7 mouse cellular contexts compared by ENCODE assay signal in the genomic region with DNA sequence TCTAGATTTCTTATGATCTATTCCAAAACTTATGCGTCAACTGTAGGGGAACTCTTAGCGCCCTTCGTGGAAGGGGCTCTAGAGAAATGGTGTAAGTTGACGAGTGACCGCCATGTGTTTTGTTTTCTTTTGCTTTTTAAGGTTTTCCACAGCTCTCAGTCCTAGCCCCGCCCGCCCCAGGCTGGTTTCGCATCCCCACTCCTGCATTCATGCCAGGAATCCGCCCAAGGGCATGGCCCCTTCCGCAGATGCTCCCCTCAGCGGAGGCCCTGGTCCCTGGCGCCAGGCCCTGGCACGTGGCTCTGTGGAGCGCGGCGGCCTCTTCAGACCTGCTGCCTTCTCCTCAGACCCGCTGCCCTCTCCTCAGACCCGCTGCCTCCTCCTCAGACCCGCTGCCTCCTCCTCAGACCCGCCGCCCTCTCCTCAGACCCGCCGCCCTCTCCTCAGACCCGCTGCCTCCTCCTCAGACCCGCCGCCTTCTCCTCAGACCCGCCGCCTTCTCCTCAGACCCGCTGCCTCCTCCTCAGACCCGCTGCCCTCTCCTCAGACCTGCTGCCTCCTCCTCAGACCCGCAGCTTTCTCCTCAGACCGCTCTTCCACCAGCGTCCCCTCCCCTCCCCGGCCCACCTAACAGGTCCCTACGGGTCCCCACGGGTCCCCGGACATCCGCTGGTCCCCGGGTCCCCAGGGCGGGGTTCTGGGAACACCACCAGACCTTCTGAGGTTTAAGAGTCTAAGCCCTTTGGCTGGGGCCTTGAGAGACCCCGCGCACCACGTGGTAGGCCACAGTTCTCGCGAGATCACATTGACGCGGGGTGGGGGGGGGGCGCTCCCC. TPM values are rescaled to one million over a fixed set of nuclear protein-coding genes. Genes with fewer than 3 reads are reported as not detected.
DNase-seq lines count a peak whose midpoint lies in the region; ATAC-seq and TF ChIP-seq lines count a peak whose summit lies in the region.

No protein-coding gene starts in this region.

- no peak overlapping the region for H3K27ac ChIP-seq in lung, embryonic 14.5 days (ENCODE audit: low read depth)
- no peak overlapping the region for H3K27ac ChIP-seq in embryonic facial prominence, embryonic 14.5 days (replicated peaks; ENCODE audit: low read depth, low read length)
- no peak overlapping the region for H3K27ac ChIP-seq in hindbrain, embryonic 15.5 days (replicated peaks)
- no peak overlapping the region for H3K27ac ChIP-seq in midbrain, postnatal 0 days (ENCODE audit: low read depth, low read length)

- H3K4me2 ChIP-seq in lung, embryonic 14.5 days, result peak overlapping the region; percentile 63
- peak overlapping the region; percentile 78 for H3K4me2 ChIP-seq in embryonic facial prominence, embryonic 14.5 days (ENCODE audit: low read depth, low read length)
- peak overlapping the region; percentile 68 for H3K4me2 ChIP-seq in hindbrain, embryonic 15.5 days
- peak overlapping the region; percentile 62 for H3K4me2 ChIP-seq in midbrain, postnatal 0 days (ENCODE audit: low read depth, low read length, poor library complexity, severe bottlenecking)

- DNase-seq in lung, embryonic 14.5 days, result peak; percentile 60
- DNase-seq in lung, postnatal 14 days, result no peak
- peak; percentile 59 for DNase-seq in embryonic facial prominence, embryonic 14.5 days (ENCODE audit: low spot score)
- peak; percentile 31 for DNase-seq in midbrain, postnatal 0 days (ENCODE audit: low spot score)
- no peak for DNase-seq in left cerebral cortex, postnatal 25 days (ENCODE audit: low spot score in 2 of 2)
- no peak for DNase-seq in left cerebral cortex, adult 8-10 months (ENCODE audit: low spot score in 2 of 2)

- no peaks in the 10 kb centered on the region for H3K9me3 ChIP-seq in lung, embryonic 14.5 days (ENCODE audit: low read depth, low read length)
- peaks cover 7% of the 10 kb centered on the region; the same call in 1 of the 2 replicates for H3K9me3 ChIP-seq in embryonic facial prominence, embryonic 14.5 days (ENCODE audit: control insufficient read depth, low read length)
- 0 out of 2 replicates have a peak, but pooled peaks cover 3% of the 10 kb centered on the region for H3K9me3 ChIP-seq in hindbrain, embryonic 15.5 days
- no peaks in the 10 kb centered on the region for H3K9me3 ChIP-seq in midbrain, postnatal 0 days (ENCODE audit: low read length)

- intact Hi-C loops in left cerebral cortex, postnatal 25 days (cut with DNase I), result no loop called here

- peak; percentile 66; the same call in 1 of the 2 replicates for ATAC-seq in lung, embryonic 14.5 days (ENCODE audit: insufficient read depth)
- ATAC-seq in embryonic facial prominence, embryonic 14.5 days (ENCODE audit: low read depth), result peak; percentile 72; the same call in 1 of the 2 replicates
- 0 out of 2 replicates have a peak, but pooled peaks have one; percentile 51 for ATAC-seq in hindbrain, embryonic 15.5 days (ENCODE audit: low FRiP score, low read depth)
- ATAC-seq in midbrain, postnatal 0 days (ENCODE audit: low FRiP score), result no peak

- TF ChIP-seq CTCF in lung, embryonic 14.5 days (IDR thresholded peaks at IDR 0.05; ENCODE audit: low read depth), result no peak
- no peak for TF ChIP-seq CTCF in midbrain, postnatal 0 days (IDR thresholded peaks at IDR 0.05)

- H3K4me3 ChIP-seq in lung, embryonic 14.5 days (ENCODE audit: low read depth, low read length), result peak overlapping the region; percentile 23
- peak overlapping the region; percentile 44 for H3K4me3 ChIP-seq in embryonic facial prominence, embryonic 14.5 days (ENCODE audit: low read depth, low read length)
- peak overlapping the region; percentile 38 for H3K4me3 ChIP-seq in hindbrain, embryonic 15.5 days
- H3K4me3 ChIP-seq in midbrain, postnatal 0 days (ENCODE audit: low read depth, low read length), result peak overlapping the region; percentile 33

- no peaks in the 10 kb centered on the region for H3K4me1 ChIP-seq in lung, embryonic 14.5 days (ENCODE audit: insufficient read depth)
- H3K4me1 ChIP-seq in embryonic facial prominence, embryonic 14.5 days (ENCODE audit: control insufficient read depth, insufficient read depth, low read length), result no peaks in the 10 kb centered on the region
- H3K4me1 ChIP-seq in hindbrain, embryonic 15.5 days (replicated peaks), result peaks cover 7% of the 10 kb centered on the region; the same call in 1 of the 2 replicates
- 0 out of 2 replicates have a peak, but pooled peaks cover 2% of the 10 kb centered on the region for H3K4me1 ChIP-seq in midbrain, postnatal 0 days (ENCODE audit: insufficient read depth, low read length)

- 14% methylated on average over 46 of the region's 48 CpGs for WGBS in lung, embryonic 14.5 days
- 17% methylated on average over 43 of the region's 48 CpGs for WGBS in embryonic facial prominence, embryonic 14.5 days
- WGBS in hindbrain, embryonic 15.5 days, result 18% methylated on average over 47 of the region's 48 CpGs
- WGBS in midbrain, postnatal 0 days, result 18% methylated on average over 47 of the region's 48 CpGs

- no peaks in the 10 kb centered on the region for H3K36me3 ChIP-seq in lung, embryonic 14.5 days (ENCODE audit: insufficient read depth)
- H3K36me3 ChIP-seq in embryonic facial prominence, embryonic 14.5 days (ENCODE audit: control insufficient read depth, insufficient read depth, low read length), result no peaks in the 10 kb centered on the region
- no peaks in the 10 kb centered on the region for H3K36me3 ChIP-seq in hindbrain, embryonic 15.5 days
- H3K36me3 ChIP-seq in midbrain, postnatal 0 days (ENCODE audit: insufficient read depth, low read length), result no peaks in the 10 kb centered on the region

- H3K27me3 ChIP-seq in lung, embryonic 14.5 days (ENCODE audit: insufficient read depth, low read length), result no peaks in the 10 kb centered on the region; the same call in 1 of the 2 replicates
- no peaks in the 10 kb centered on the region for H3K27me3 ChIP-seq in embryonic facial prominence, embryonic 14.5 days (replicated peaks; ENCODE audit: control insufficient read depth, insufficient read depth, low read length)
- H3K27me3 ChIP-seq in hindbrain, embryonic 15.5 days, result peaks cover 12% of the 10 kb centered on the region
- H3K27me3 ChIP-seq in midbrain, postnatal 0 days (ENCODE audit: insufficient read depth, low read length), result peaks cover 9% of the 10 kb centered on the region; the same call in 1 of the 2 replicates

- H3K9ac ChIP-seq in lung, embryonic 14.5 days, result peak overlapping the region; percentile 44
- H3K9ac ChIP-seq in embryonic facial prominence, embryonic 14.5 days (ENCODE audit: low read depth, low read length), result peak overlapping the region; percentile 71
- peak overlapping the region; percentile 39; the same call in 1 of the 2 replicates for H3K9ac ChIP-seq in hindbrain, embryonic 15.5 days
- peak overlapping the region; percentile 46; the same call in 1 of the 2 replicates for H3K9ac ChIP-seq in midbrain, postnatal 0 days (replicated peaks; ENCODE audit: low read length, poor library complexity, severe bottlenecking)

RNA-seq across cellular contexts. Expression of gene Six6, which starts 22.3 kb away (rescaled TPM):
- polyA plus RNA-seq in lung, embryonic 14.5 days (2014; fragmentation: Nextera tagmentation; extraction: Ambion mirVana), result not detected in 2 replicates
- 0.35 and 0.89 TPM in 2 replicates for polyA plus RNA-seq in embryonic facial prominence, embryonic 14.5 days (2014; fragmentation: Nextera tagmentation; extraction: Ambion mirVana)
- not detected in 2 replicates for polyA plus RNA-seq in hindbrain, embryonic 15.5 days (2015; fragmentation: Nextera tagmentation; extraction: Ambion mirVana)
- total RNA-seq in midbrain, postnatal 0 days (2014; rRNA removed), result 0.11 TPM in 1 of 2 replicates, not detected in the other
- polyA plus RNA-seq in midbrain, postnatal 0 days (2015; fragmentation: Nextera tagmentation; extraction: Ambion mirVana), result 1.2 and 3.8 TPM in 2 replicates
- total RNA-seq in left cerebral cortex, postnatal 25 days (2021), result not detected
- total RNA-seq in left cerebral cortex, adult 8-10 months (2022), result not detected

RNA-seq across cellular contexts. Expression of gene 4930447C04Rik, which starts 23.2 kb away (rescaled TPM):
- 0.19 and 0.63 TPM in 2 replicates for polyA plus RNA-seq in lung, embryonic 14.5 days (2014; fragmentation: Nextera tagmentation; extraction: Ambion mirVana)
- 3.6 and 4.0 TPM in 2 replicates for polyA plus RNA-seq in embryonic facial prominence, embryonic 14.5 days (2014; fragmentation: Nextera tagmentation; extraction: Ambion mirVana)
- 6.5 and 6.7 TPM in 2 replicates for polyA plus RNA-seq in hindbrain, embryonic 15.5 days (2015; fragmentation: Nextera tagmentation; extraction: Ambion mirVana)
- 7.6 and 9.9 TPM in 2 replicates for total RNA-seq in midbrain, postnatal 0 days (2014; rRNA removed)
- polyA plus RNA-seq in midbrain, postnatal 0 days (2015; fragmentation: Nextera tagmentation; extraction: Ambion mirVana), result 7.8 and 8.9 TPM in 2 replicates
- 1 to 10 TPM; 4.9 to 9.6 TPM for total RNA-seq in left cerebral cortex, postnatal 25 days (2021)
- 10 to 100 TPM in 2 of 4 experiments, 1 to 10 TPM in 2; 8.8 to 11.3 (median 9.8) TPM for total RNA-seq in left cerebral cortex, adult 8-10 months (2022)

Comparison
In these comparisons a context has a peak if more than half of its experiments do, and no peak if none do; other contexts are left out.
1. DNase-seq: peak in lung, embryonic 14.5 days (single experiment), embryonic facial prominence, embryonic 14.5 days (single experiment) and midbrain, postnatal 0 days (single experiment); none in lung, postnatal 14 days (single experiment), left cerebral cortex, postnatal 25 days (0 of 2) and left cerebral cortex, adult 8-10 months (0 of 2).
2. Peak in every context shown above with its lines, with median percentiles within 50 percentile points of each other: H3K4me2 ChIP-seq, H3K4me3 ChIP-seq and H3K9ac ChIP-seq.